Mouse (Mus musculus) ES-E14 (cell line): ENCODE results near the gene Spata32.

Experiments
- CHD2 ChIP-seq: IDR thresholded peaks from 2 replicates; pipeline ENCODE4 v1.6.1; 2014; ENCODE audit warnings: mild to moderate bottlenecking, low read depth, low read length, inconsistent platforms
- HCFC1 ChIP-seq: IDR thresholded peaks from 2 replicates; pipeline ENCODE4 v1.6.1; 2012; ENCODE audit warnings: low read length, inconsistent platforms, borderline replicate concordance; ENCODE audit not compliant: insufficient read depth
- MAFK ChIP-seq: IDR thresholded peaks from 2 replicates; pipeline ENCODE4 v1.6.1; 2014; ENCODE audit warnings: mild to moderate bottlenecking, low read depth, low read length, inconsistent platforms; ENCODE audit not compliant: insufficient read depth
- ZC3H11A ChIP-seq: IDR thresholded peaks from 2 replicates; pipeline ENCODE4 v1.6.1; 2012; ENCODE audit warnings: low read depth, mild to moderate bottlenecking, inconsistent platforms, low read length, borderline replicate concordance
- ZNF384 ChIP-seq: IDR thresholded peaks from 2 replicates; pipeline ENCODE4 v1.6.1; 2012; ENCODE audit warnings: low read depth, low read length, inconsistent platforms

GRCm38 (mm10) chr11:103257938-103258481 lies 39.8 kb upstream of the Spata32 start:
- no peak for TF ChIP-seq HCFC1
- TF ChIP-seq MAFK = no peak
- TF ChIP-seq ZC3H11A = no peak
- TF ChIP-seq ZNF384 = no peak
- no peak for TF ChIP-seq CHD2
